Mouse (Mus musculus) bone marrow macrophage, adult 2 months (primary cell): ENCODE results near the gene Fbxo8.

Experiments used
- CTCF ChIP-seq: IDR thresholded peaks from 2 replicates; pipeline ENCODE4 v1.5.1; 2012; ENCODE audit warnings: low read depth, mild to moderate bottlenecking, low read length, moderate library complexity
- POLR2A ChIP-seq: IDR thresholded peaks from 2 replicates; pipeline ENCODE4 v1.6.1; 2012; ENCODE audit warnings: mild to moderate bottlenecking, low read depth, low read length, borderline replicate concordance

DNA sequence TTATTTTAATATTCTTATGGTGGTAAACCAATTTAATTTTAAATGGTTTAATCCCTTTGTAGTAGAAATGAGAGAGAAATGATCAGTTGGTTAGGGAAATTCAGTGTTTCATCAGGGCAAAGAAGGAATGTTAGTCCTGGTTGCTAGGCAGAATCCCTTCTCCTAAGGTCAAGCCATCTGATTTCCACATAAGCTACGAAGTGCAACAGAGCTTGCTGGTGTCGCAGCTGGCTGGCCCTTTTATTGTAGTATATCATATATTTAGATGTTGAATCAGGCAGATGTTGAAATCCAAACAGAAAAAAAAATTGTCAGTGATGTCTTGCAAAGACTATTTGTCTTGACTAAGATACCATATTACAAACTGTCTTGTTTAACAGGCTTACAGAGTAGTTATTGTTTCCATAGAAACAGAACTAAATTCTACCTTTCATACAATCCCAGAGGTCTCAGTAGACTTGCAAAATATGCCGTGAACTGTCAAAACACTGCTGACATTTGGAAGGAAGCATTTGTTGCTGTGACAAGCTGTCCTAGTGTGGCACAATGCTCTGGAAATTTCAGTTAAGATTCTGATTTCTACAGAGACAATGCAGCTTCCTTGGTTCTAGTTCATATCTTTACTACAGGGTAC is 42.5 kb upstream of the Fbxo8 start:
- no peak for TF ChIP-seq POLR2A
- TF ChIP-seq CTCF = no peak
